Mouse (Mus musculus) testis, adult 2 months (tissue): Measurements from ENCODE around the gene Vegfb.

ENCODE experiments used
- CTCF ChIP-seq: fragments of 200-500 bp; IDR thresholded peaks from 2 replicates; pipeline ENCODE4 v1.5.1; 2012; ENCODE audit warnings: low read depth, mild to moderate bottlenecking, inconsistent platforms, low read length, moderate library complexity; ENCODE audit not compliant: control insufficient read depth, insufficient read depth, insufficient replicate concordance
- POLR2A ChIP-seq: fragments of 200-500 bp; IDR thresholded peaks from 2 replicates; pipeline ENCODE4 v1.6.1; 2012; ENCODE audit warnings: low read depth, mild to moderate bottlenecking, inconsistent platforms, low read length, moderate library complexity; ENCODE audit not compliant: control insufficient read depth

GRCm38 (mm10) chr19:7017541-7018457 lies 30.3 kb upstream of the Vegfb start:
- TF ChIP-seq POLR2A: no peak
- no peak for TF ChIP-seq CTCF
